Mouse (Mus musculus) cerebellum, adult 2 months (tissue): ENCODE measurements around the gene Ppm1d.

Experiments
- CTCF ChIP-seq: fragments of 200-500 bp; IDR thresholded peaks from 2 replicates; pipeline ENCODE4 v1.5.1; 2011; ENCODE audit warnings: low read depth, mild to moderate bottlenecking, control low read depth, low read length, moderate library complexity, borderline replicate concordance; ENCODE audit not compliant: insufficient read depth
- POLR2A ChIP-seq: fragments of 200-500 bp; IDR thresholded peaks from 2 replicates; pipeline ENCODE4 v1.6.1; 2011; ENCODE audit warnings: low read length, control low read depth, borderline replicate concordance; ENCODE audit not compliant: insufficient read depth

DNA sequence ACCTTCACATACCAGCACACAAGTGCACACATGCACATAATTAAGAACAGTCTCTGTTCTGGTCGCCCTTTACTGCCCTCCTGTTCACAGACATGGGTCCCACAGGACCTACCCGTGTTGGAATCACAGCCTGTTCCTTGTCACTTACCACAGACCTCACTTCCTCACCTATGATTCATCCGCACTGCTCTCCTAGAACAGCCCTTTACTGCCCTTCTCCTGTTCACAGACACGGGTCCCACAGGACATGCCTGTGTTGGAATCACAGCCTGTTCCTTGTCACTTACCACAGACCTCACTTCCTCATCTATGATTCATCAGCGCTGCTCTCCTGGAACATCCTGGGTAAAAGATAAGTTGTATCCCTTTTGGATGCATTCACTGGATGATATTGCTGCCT is 33.4 kb upstream of the Ppm1d start:
- no peak for TF ChIP-seq CTCF
- TF ChIP-seq POLR2A, result no peak
